Mouse (Mus musculus): Measurements from ENCODE around the gene Gosr2. TPM values are rescaled to one million over a fixed set of nuclear protein-coding genes. Genes with fewer than 3 reads are reported as not detected.

Gene Gosr2
- total RNA-seq, 1 experiment, result 70.2 TPM

GRCm38 (mm10) chr11:103707005-103707404, 9.3 kb upstream of the Gosr2 start:
- Histone ChIP-seq H3K9me3 (ENCODE audit: control insufficient read depth, insufficient read depth, low read depth, low read length) (no peaks in the 10 kb centered on the region), H3K9ac (ENCODE audit: insufficient read depth, low read depth, low read length, poor library complexity, severe bottlenecking) (no peak overlapping the region), H3K27ac (ENCODE audit: insufficient read depth, low read depth, low read length, poor library complexity, severe bottlenecking) (no peak overlapping the region), H3K36me3 (ENCODE audit: control insufficient read depth, insufficient read depth, low read length, poor library complexity, severe bottlenecking) (no peaks in the 10 kb centered on the region), H3K4me3 (ENCODE audit: insufficient read depth in 1 of 2, low read depth in 1 of 2, low read length in 2 of 2, poor library complexity in 1 of 2, severe bottlenecking in 1 of 2) (no peak overlapping the region), H3K4me1 (ENCODE audit: control insufficient read depth in 2 of 2, insufficient read depth in 2 of 2, low read length in 2 of 2, poor library complexity in 1 of 2) (peaks cover 0 to 3% of the 10 kb centered on the region in 2 experiments; a peak in 1 of 4 replicates)
- TF ChIP-seq HCFC1 (IDR thresholded peaks at IDR 0.05; ENCODE audit: borderline replicate concordance, insufficient read depth, low read length) (no peak), ZC3H11A (IDR thresholded peaks at IDR 0.05; ENCODE audit: borderline replicate concordance, low read depth, low read length) (no peak), CHD2 (IDR thresholded peaks at IDR 0.05; ENCODE audit: low read depth, low read length) (no peak)
- in situ Hi-C loops (cut with MboI; ENCODE audit: low sequenced_read_pairs in 2 of 2, unreplicated experiment in 2 of 2), result no loop called here
- no peak for DNase-seq (ENCODE audit: low read depth, low spot score)

GRCm38 (mm10) chr11:103698226-103698625, 528 bp upstream of the Gosr2 start:
- H3K36me3 ChIP-seq (ENCODE audit: control insufficient read depth, insufficient read depth, low read length, poor library complexity, severe bottlenecking), result no peaks in the 10 kb centered on the region
- no peak for TF ChIP-seq MAFK (IDR thresholded peaks at IDR 0.05; ENCODE audit: insufficient read depth, low read depth, low read length)
- H3K9ac ChIP-seq (ENCODE audit: insufficient read depth, low read depth, low read length, poor library complexity, severe bottlenecking), result peak overlapping the region; percentile 96; the same call in 1 of the 2 replicates
- DNase-seq (ENCODE audit: low read depth, low spot score), result no peak
- no peaks in the 10 kb centered on the region for H3K9me3 ChIP-seq (ENCODE audit: control insufficient read depth, insufficient read depth, low read depth, low read length)
- H3K4me1 ChIP-seq (ENCODE audit: control insufficient read depth in 2 of 2, insufficient read depth in 2 of 2, low read length in 2 of 2, poor library complexity in 1 of 2), result no peaks in the 10 kb centered on the region
- no peak overlapping the region for H3K27ac ChIP-seq (ENCODE audit: insufficient read depth, low read depth, low read length, poor library complexity, severe bottlenecking)
- in situ Hi-C loops (cut with MboI; ENCODE audit: low sequenced_read_pairs in 2 of 2, unreplicated experiment in 2 of 2), result no loop called here
- H3K4me3 ChIP-seq (ENCODE audit: insufficient read depth in 1 of 2, low read depth in 1 of 2, low read length in 2 of 2, poor library complexity in 1 of 2, severe bottlenecking in 1 of 2), result peak overlapping the region; percentile 77 to 100

- Histone ChIP-seq H3K4me1 (ENCODE audit: control insufficient read depth in 2 of 2, insufficient read depth in 2 of 2, low read length in 2 of 2, poor library complexity in 1 of 2) (no peaks in the 10 kb centered on the region), H3K27ac (ENCODE audit: insufficient read depth, low read depth, low read length, poor library complexity, severe bottlenecking) (peak overlapping the region; percentile 86; the same call in 1 of the 2 replicates), H3K4me3 (ENCODE audit: insufficient read depth in 1 of 2, low read depth in 1 of 2, low read length in 2 of 2, poor library complexity in 1 of 2, severe bottlenecking in 1 of 2) (peak overlapping the region; percentile 77 to 100), H3K36me3 (ENCODE audit: control insufficient read depth, insufficient read depth, low read length, poor library complexity, severe bottlenecking) (no peaks in the 10 kb centered on the region), H3K9ac (ENCODE audit: insufficient read depth, low read depth, low read length, poor library complexity, severe bottlenecking) (peak overlapping the region; percentile 96), H3K9me3 (ENCODE audit: control insufficient read depth, insufficient read depth, low read depth, low read length) (no peaks in the 10 kb centered on the region)
- DNase-seq (ENCODE audit: low read depth, low spot score), result peak; percentile 19
- TF ChIP-seq ZNF384 (IDR thresholded peaks at IDR 0.05; ENCODE audit: low read depth, low read length), result no peak
- in situ Hi-C loops (cut with MboI; ENCODE audit: low sequenced_read_pairs in 2 of 2, unreplicated experiment in 2 of 2), result no loop called here
These were observed 690 bp downstream of the Gosr2 start for GRCm38 (mm10) chr11:103696851-103697564.

- TF ChIP-seq CHD2 (IDR thresholded peaks at IDR 0.05; ENCODE audit: low read depth, low read length) (no peak), MAFK (IDR thresholded peaks at IDR 0.05; ENCODE audit: insufficient read depth, low read depth, low read length) (no peak), ZNF384 (IDR thresholded peaks at IDR 0.05; ENCODE audit: low read depth, low read length) (no peak), ZC3H11A (IDR thresholded peaks at IDR 0.05; ENCODE audit: borderline replicate concordance, low read depth, low read length) (no peak), HCFC1 (IDR thresholded peaks at IDR 0.05; ENCODE audit: borderline replicate concordance, insufficient read depth, low read length) (no peak)
- Histone ChIP-seq H3K36me3 (ENCODE audit: control insufficient read depth, insufficient read depth, low read length, poor library complexity, severe bottlenecking) (no peaks in the 10 kb centered on the region; the same call in 1 of the 2 replicates), H3K4me1 (ENCODE audit: control insufficient read depth in 2 of 2, insufficient read depth in 2 of 2, low read length in 2 of 2, poor library complexity in 1 of 2) (peaks cover 0 to 4% of the 10 kb centered on the region in 2 experiments; a peak in 1 of 4 replicates), H3K9ac (ENCODE audit: insufficient read depth, low read depth, low read length, poor library complexity, severe bottlenecking) (no peak overlapping the region), H3K27ac (ENCODE audit: insufficient read depth, low read depth, low read length, poor library complexity, severe bottlenecking) (no peak overlapping the region), H3K4me3 (ENCODE audit: insufficient read depth in 1 of 2, low read depth in 1 of 2, low read length in 2 of 2, poor library complexity in 1 of 2, severe bottlenecking in 1 of 2) (no peak overlapping the region), H3K9me3 (ENCODE audit: control insufficient read depth, insufficient read depth, low read depth, low read length) (no peaks in the 10 kb centered on the region)
- in situ Hi-C loops (cut with MboI; ENCODE audit: low sequenced_read_pairs in 2 of 2, unreplicated experiment in 2 of 2), result no loop called here
- DNase-seq (ENCODE audit: low read depth, low spot score), result no peak
These were observed 4.5 kb downstream of the Gosr2 start for GRCm38 (mm10) chr11:103693241-103693640.

DNA sequence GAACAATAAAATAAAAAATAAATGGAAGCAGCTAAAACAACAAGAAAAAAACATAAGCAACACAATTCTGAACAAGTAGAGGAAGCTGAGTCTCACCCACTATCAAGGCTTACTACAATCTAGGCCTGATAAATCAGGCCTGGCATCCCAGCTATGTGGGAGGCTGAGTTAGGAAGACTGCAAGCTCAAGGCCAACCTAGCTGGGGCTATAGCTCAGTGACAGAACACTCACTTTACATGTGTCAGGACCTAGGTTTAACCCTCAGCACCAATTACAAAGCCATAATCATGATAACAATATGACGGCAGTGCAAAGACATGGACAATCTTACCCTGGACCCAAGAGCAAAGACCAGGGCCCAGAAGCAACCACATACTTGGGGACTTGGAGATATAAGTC, 6.7 kb downstream of the Gosr2 start:
- Histone ChIP-seq H3K9ac (ENCODE audit: insufficient read depth, low read depth, low read length, poor library complexity, severe bottlenecking) (no peak overlapping the region), H3K36me3 (ENCODE audit: control insufficient read depth, insufficient read depth, low read length, poor library complexity, severe bottlenecking) (peaks cover 11% of the 10 kb centered on the region), H3K4me3 (ENCODE audit: insufficient read depth in 1 of 2, low read depth in 1 of 2, low read length in 2 of 2, poor library complexity in 1 of 2, severe bottlenecking in 1 of 2) (no peak overlapping the region), H3K9me3 (ENCODE audit: control insufficient read depth, insufficient read depth, low read depth, low read length) (no peaks in the 10 kb centered on the region), H3K4me1 (ENCODE audit: control insufficient read depth in 2 of 2, insufficient read depth in 2 of 2, low read length in 2 of 2, poor library complexity in 1 of 2) (peaks cover 0 to 4% of the 10 kb centered on the region in 2 experiments; a peak in 1 of 4 replicates), H3K27ac (ENCODE audit: insufficient read depth, low read depth, low read length, poor library complexity, severe bottlenecking) (no peak overlapping the region)
- TF ChIP-seq CHD2 (IDR thresholded peaks at IDR 0.05; ENCODE audit: low read depth, low read length), result no peak
- TF ChIP-seq HCFC1 (IDR thresholded peaks at IDR 0.05; ENCODE audit: borderline replicate concordance, insufficient read depth, low read length), result no peak
- no peak for TF ChIP-seq ZNF384 (IDR thresholded peaks at IDR 0.05; ENCODE audit: low read depth, low read length)
- no peak for TF ChIP-seq MAFK (IDR thresholded peaks at IDR 0.05; ENCODE audit: insufficient read depth, low read depth, low read length)
- TF ChIP-seq ZC3H11A (IDR thresholded peaks at IDR 0.05; ENCODE audit: borderline replicate concordance, low read depth, low read length), result no peak
- DNase-seq (ENCODE audit: low read depth, low spot score), result no peak
- in situ Hi-C loops (cut with MboI; ENCODE audit: low sequenced_read_pairs in 2 of 2, unreplicated experiment in 2 of 2), result no loop called here
